Mouse (Mus musculus) embryonic facial prominence, embryonic 12.5 days (tissue): ENCODE results near the gene Hist1h2ak. TPM values are rescaled to one million over a fixed set of nuclear protein-coding genes. Genes with fewer than 3 reads are reported as not detected.
A peak's percentile ranks its signal among the peaks of the same experiment; 100 is the strongest.
"Not testable (repeated sequence)": the region's sequence is repeated elsewhere in the genome, so short reads cannot be mapped to it uniquely, and the experiment has no call there.

Source experiments
- ATAC-seq: fragments of 200-750 bp; cut with Nextera tagmentation; 2 replicates; pipeline ENCODE4 v1.8.0; 2017; ENCODE audit not compliant: insufficient number of reproducible peaks, insufficient read depth, low FRiP score, low TSS enrichment
- H3K27ac ChIP-seq: fragments of 300-500 bp; sonication (generic); 2 replicates; pipeline ENCODE4 v1.5.1; 2016; ENCODE audit warnings: mild to moderate bottlenecking
- H3K27me3 ChIP-seq: fragments of 300-500 bp; sonication (generic); 2 replicates; pipeline ENCODE4 v1.6.1; 2016; ENCODE audit warnings: mild to moderate bottlenecking, moderate library complexity
- H3K36me3 ChIP-seq: fragments of 300-500 bp; sonication (generic); 2 replicates; pipeline ENCODE4 v1.6.1; 2016; ENCODE audit warnings: mild to moderate bottlenecking
- H3K4me1 ChIP-seq: fragments of 300-500 bp; sonication (generic); 2 replicates; pipeline ENCODE4 v1.6.1; 2016
- H3K4me2 ChIP-seq: fragments of 300-500 bp; sonication (generic); replicated peaks from 2 replicates; pipeline ENCODE4 v1.6.1; 2016; ENCODE audit warnings: mild to moderate bottlenecking, moderate library complexity
- H3K4me3 ChIP-seq: fragments of 300-500 bp; sonication (generic); 2 replicates; pipeline ENCODE4 v1.5.1; 2016; ENCODE audit warnings: mild to moderate bottlenecking
- H3K9ac ChIP-seq: fragments of 300-500 bp; sonication (generic); 2 replicates; pipeline ENCODE4 v1.6.1; 2016; ENCODE audit warnings: mild to moderate bottlenecking, moderate library complexity
- H3K9me3 ChIP-seq: fragments of 300-500 bp; sonication (generic); 2 replicates; pipeline ENCODE4 v1.6.1; 2016; ENCODE audit warnings: mild to moderate bottlenecking, moderate library complexity
- WGBS: fragments of 180-500 bp; shearing (Covaris S2); methylation state at CpG from one replicate; pipeline ENCODE4 v1.1.7; 2016; 5-methylcytosine and 5-hydroxymethylcytosine counted together
- polyA plus RNA-seq: library from polyadenylated mRNA; unstranded; fragments of >200 nt; fragmentation: Nextera tagmentation; extraction: Ambion mirVana; gene quantifications from 2 replicates; pipeline ENCODE4 v1.2.1, GENCODE M21; 2016

Gene Hist1h2ak
- polyA plus RNA-seq, 1 experiment from 2014 or later, result 37.1 TPM

- ATAC-seq, result no peak
- 3% methylated on average over 9 of the region's 9 CpGs for WGBS
- Histone ChIP-seq H3K36me3 (no peaks in the 10 kb centered on the region), H3K27ac (peak overlapping the region; percentile 95), H3K4me3 (peak overlapping the region; percentile 45), H3K4me1 (peaks cover 23% of the 10 kb centered on the region), H3K9ac (peak overlapping the region; percentile 30; the same call in 1 of the 2 replicates), H3K9me3 (no peaks in the 10 kb centered on the region), H3K4me2 (peak overlapping the region; percentile 49), H3K27me3 (no peaks in the 10 kb centered on the region)
These were observed 30.1 kb upstream of the Hist1h2ak start for GRCm38 (mm10) chr13:21783734-21784161.

DNA sequence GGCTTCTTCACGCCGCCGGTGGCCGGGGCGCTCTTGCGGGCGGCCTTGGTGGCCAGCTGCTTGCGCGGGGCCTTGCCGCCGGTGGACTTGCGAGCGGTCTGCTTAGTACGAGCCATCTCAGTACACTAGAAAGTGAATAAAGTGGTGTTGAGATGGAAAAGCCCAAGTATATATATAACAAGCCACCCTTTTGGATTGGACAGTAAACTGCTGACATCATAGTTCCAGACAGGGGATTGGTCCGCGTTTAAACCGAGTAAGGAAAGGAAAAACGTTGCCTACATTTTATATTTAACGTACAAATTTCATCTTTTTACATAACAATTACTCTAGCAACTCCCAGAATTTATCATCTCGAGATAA is 29.6 kb upstream of the Hist1h2ak start, which contains the start of gene Hist1h3i:
Hist1h3i (minus strand) TSS at position 116 of the 363 bp plus-strand sequence.
- peak within 1 kb of the TSS; percentile 78 for H3K4me2 ChIP-seq
- no peaks in the 10 kb centered on the region for H3K9me3 ChIP-seq
- peak within 1 kb of the TSS; percentile 95 for H3K27ac ChIP-seq
- H3K4me3 ChIP-seq, result peak within 1 kb of the TSS; percentile 45
- no peaks in the 10 kb centered on the region for H3K27me3 ChIP-seq
- H3K36me3 ChIP-seq, result no peaks in the 10 kb centered on the region
- ATAC-seq, result peak; percentile 79
- 0% methylated on average over 15 of the region's 20 CpGs for WGBS
- H3K9ac ChIP-seq, result peak within 1 kb of the TSS; percentile 54; the same call in 1 of the 2 replicates
- H3K4me1 ChIP-seq, result peaks cover 19% of the 10 kb centered on the region

- H3K4me3 ChIP-seq, result peak overlapping the region; percentile 45
- ATAC-seq, H3K9me3 ChIP-seq, H3K27me3 ChIP-seq, H3K36me3 ChIP-seq: not testable (repeated sequence)
- under 1% methylated on average over 17 of the region's 35 CpGs for WGBS
- peaks cover 16% of the 10 kb centered on the region for H3K4me1 ChIP-seq
- H3K4me2 ChIP-seq, result peak overlapping the region; percentile 78
- peak overlapping the region; percentile 95 for H3K27ac ChIP-seq
- H3K9ac ChIP-seq, result peak overlapping the region; percentile 54; the same call in 1 of the 2 replicates
These were observed 29.0 kb upstream of the Hist1h2ak start for GRCm38 (mm10) chr13:21782361-21783254.

DNA sequence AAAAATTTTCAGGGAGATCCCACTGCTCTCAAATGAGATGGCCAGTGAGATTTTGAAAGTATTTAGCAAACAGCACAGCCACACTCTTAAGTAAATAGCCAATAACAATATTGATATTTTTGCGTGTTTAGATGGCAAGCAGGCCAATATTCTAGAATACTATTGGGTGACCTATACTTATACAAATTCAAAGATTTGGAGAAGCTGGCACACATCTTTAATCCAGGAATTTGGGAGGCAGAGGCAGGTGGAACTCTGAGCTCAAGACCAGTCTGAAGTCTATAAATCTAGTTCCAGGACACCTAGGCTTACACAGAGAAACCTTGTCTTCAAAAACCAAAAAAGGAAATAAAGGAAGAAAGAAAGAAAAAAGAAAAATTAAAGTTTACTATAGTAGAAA is 28.0 kb upstream of the Hist1h2ak start:
- ATAC-seq, result no peak
- Histone ChIP-seq H3K27me3 (no peaks in the 10 kb centered on the region), H3K9ac (no peak overlapping the region), H3K27ac (0 out of 2 replicates have a peak overlapping the region, but pooled peaks have one; percentile 60), H3K4me3 (no peak overlapping the region), H3K4me2 (no peak overlapping the region), H3K9me3 (no peaks in the 10 kb centered on the region), H3K4me1 (peaks cover 19% of the 10 kb centered on the region), H3K36me3 (no peaks in the 10 kb centered on the region)
- 84% methylated on average over 1 of the region's 1 CpGs for WGBS

DNA sequence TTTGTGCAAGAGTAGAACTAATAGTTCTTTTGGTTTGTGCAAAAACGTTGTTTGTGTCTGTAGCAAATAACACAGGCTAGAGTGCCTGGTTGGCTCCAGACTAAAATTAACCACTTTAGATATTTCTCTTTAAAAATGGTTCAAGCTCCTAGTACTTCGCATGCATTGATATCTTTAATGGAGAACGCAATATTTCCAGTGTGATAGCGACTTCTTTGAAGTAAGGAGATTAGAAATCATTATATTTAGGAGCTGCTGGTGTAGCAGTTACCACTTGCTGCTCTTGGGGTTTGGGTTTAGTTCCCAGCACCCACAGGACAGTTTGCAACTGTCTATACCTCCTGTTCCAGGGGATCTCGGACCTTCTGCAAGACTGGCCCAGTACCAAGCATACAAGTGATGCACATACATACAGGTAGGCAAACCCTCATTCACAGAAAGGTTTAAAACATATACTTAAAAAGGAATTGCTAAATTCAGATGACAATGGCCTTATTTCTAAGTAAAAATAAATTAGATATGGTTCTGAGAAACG is 27.5 kb upstream of the Hist1h2ak start:
- Histone ChIP-seq H3K9me3 (no peaks in the 10 kb centered on the region), H3K4me1 (peaks cover 16% of the 10 kb centered on the region), H3K36me3 (no peaks in the 10 kb centered on the region), H3K27me3 (no peaks in the 10 kb centered on the region), H3K9ac (no peak overlapping the region), H3K27ac (peak overlapping the region; percentile 99), H3K4me2 (peak overlapping the region; percentile 84), H3K4me3 (peak overlapping the region; percentile 66)
- 40% methylated on average over 6 of the region's 6 CpGs for WGBS
- no peak for ATAC-seq

- Histone ChIP-seq H3K4me2 (peak within 1 kb of the TSS; percentile 84), H3K27me3 (no peaks in the 10 kb centered on the region), H3K27ac (peak within 1 kb of the TSS; percentile 99), H3K9me3 (no peaks in the 10 kb centered on the region), H3K4me3 (peak within 1 kb of the TSS; percentile 66), H3K4me1 (peaks cover 10% of the 10 kb centered on the region; the same call in 1 of the 2 replicates), H3K36me3 (no peaks in the 10 kb centered on the region), H3K9ac (peak within 1 kb of the TSS; percentile 92)
- WGBS, result under 1% methylated on average over 44 of the region's 44 CpGs
- ATAC-seq, result peak; percentile 23; the same call in 1 of the 2 replicates
These were observed 26.4 kb upstream of the Hist1h2ak start, which contains the start of gene Hist1h1b for GRCm38 (mm10) chr13:21779767-21780731. Hist1h1b (minus strand) TSS chr13:21780625.

- peak; percentile 85 for ATAC-seq
- Histone ChIP-seq H3K9me3 (no peaks in the 10 kb centered on the region), H3K4me1 (peaks cover 6% of the 10 kb centered on the region; the same call in 1 of the 2 replicates), H3K4me2 (peak overlapping the region; percentile 84), H3K27me3 (no peaks in the 10 kb centered on the region), H3K36me3 (no peaks in the 10 kb centered on the region), H3K9ac (peak overlapping the region; percentile 92), H3K4me3 (peak overlapping the region; percentile 66), H3K27ac (peak overlapping the region; percentile 99)
- WGBS, result 5% methylated on average over 33 of the region's 33 CpGs
These were observed 25.5 kb upstream of the Hist1h2ak start for GRCm38 (mm10) chr13:21778814-21779766.

DNA sequence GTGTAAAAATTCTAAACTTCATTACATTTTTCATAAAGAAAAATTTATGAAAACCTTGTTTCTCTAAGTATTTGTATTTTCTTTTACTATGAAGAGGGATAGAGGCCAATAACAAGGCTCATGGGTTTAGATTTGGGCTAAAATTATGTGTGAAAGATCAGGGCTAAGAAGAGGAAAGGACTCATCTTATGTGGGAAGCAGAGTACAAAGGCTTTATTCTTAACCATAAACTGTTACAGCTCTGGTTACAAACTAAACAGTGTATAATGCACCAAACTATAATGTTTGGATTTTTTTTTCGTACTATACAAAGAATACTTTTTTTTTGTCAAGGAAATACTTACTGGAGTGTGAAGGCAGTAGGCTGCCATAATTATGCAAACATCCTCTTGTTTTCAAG is 2.1 kb upstream of the Hist1h2ak start:
- Histone ChIP-seq H3K27me3 (no peaks in the 10 kb centered on the region), H3K36me3 (no peaks in the 10 kb centered on the region), H3K9me3 (no peaks in the 10 kb centered on the region), H3K9ac (no peak overlapping the region), H3K27ac (no peak overlapping the region), H3K4me1 (peaks cover 14% of the 10 kb centered on the region), H3K4me3 (no peak overlapping the region), H3K4me2 (peak overlapping the region; percentile 37)
- no peak for ATAC-seq
- WGBS, result 56% methylated on average over 1 of the region's 1 CpGs

DNA sequence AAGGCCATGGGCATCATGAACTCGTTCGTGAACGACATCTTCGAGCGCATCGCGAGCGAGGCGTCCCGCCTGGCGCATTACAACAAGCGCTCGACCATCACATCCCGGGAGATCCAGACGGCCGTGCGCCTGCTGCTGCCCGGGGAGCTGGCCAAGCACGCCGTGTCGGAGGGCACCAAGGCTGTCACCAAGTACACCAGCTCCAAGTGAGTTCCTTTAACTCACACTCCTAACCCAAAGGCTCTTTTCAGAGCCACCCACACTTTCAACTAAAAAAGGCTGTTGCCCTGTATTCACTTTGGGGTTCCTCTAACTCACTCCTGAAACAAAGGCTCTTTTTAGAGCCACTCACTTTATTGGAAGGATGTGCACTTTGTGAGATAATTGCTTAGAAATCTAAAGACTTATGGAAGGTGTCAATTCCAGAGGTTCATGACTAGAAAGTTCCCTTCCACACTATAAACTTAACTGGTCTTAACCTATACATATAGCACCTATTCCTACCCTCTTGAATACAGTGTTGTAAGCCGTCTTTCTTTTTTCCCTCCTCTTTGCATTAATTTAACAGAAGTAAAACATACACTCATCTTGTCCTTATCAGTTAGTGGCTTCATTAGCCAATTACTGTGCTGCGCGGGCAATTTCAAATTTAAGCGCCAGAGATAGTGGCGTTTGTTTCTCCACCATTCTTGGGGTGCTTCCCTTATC is 821 bp upstream of the Hist1h2ak start:
- ATAC-seq, H3K36me3 ChIP-seq, H3K27me3 ChIP-seq, H3K9me3 ChIP-seq: not testable (repeated sequence)
- peaks cover 14% of the 10 kb centered on the region for H3K4me1 ChIP-seq
- H3K9ac ChIP-seq, result peak overlapping the region; percentile 66
- H3K27ac ChIP-seq, result peak overlapping the region; percentile 92
- WGBS, result under 1% methylated on average over 21 of the region's 26 CpGs
- peak overlapping the region; percentile 46 for H3K4me3 ChIP-seq
- peak overlapping the region; percentile 69 for H3K4me2 ChIP-seq

- H3K9me3 ChIP-seq, result no peaks in the 10 kb centered on the region
- H3K27me3 ChIP-seq, result no peaks in the 10 kb centered on the region
- H3K36me3 ChIP-seq, result no peaks in the 10 kb centered on the region
- H3K4me2 ChIP-seq, result peak overlapping the region; percentile 69
- no peak for ATAC-seq
- H3K27ac ChIP-seq, result peak overlapping the region; percentile 96
- 3% methylated on average over 10 of the region's 10 CpGs for WGBS
- peak overlapping the region; percentile 49 for H3K9ac ChIP-seq
- H3K4me3 ChIP-seq, result peak overlapping the region; percentile 46
- H3K4me1 ChIP-seq, result peaks cover 16% of the 10 kb centered on the region
These were observed 540 bp downstream of the Hist1h2ak start for GRCm38 (mm10) chr13:21753051-21753523.
